Mouse (Mus musculus) kidney, postnatal 0 days (tissue): ENCODE measurements around the gene Edn2. TPM values are rescaled to one million over a fixed set of nuclear protein-coding genes. Genes with fewer than 3 reads are reported as not detected.

Experiments used
- ATAC-seq: fragments of 200-750 bp; cut with Nextera tagmentation; replicated peaks from 2 replicates; pipeline ENCODE4 v1.8.0; 2017; ENCODE audit warnings: low read depth, moderate number of reproducible peaks, moderate TSS enrichment, moderate library complexity; ENCODE audit not compliant: low FRiP score
- DNase-seq: peaks from one replicate; pipeline ENCODE4 v3.0.0-alpha.2; 2016; ENCODE audit warnings: low spot score
- H3K27ac ChIP-seq: fragments of 300-500 bp; sonication (generic); 2 replicates; pipeline ENCODE4 v1.5.1; 2014; ENCODE audit warnings: mild to moderate bottlenecking
- H3K27me3 ChIP-seq: fragments of 300-500 bp; sonication (generic); 2 replicates; pipeline ENCODE4 v1.6.1; 2014; ENCODE audit warnings: low read length, mixed read lengths; ENCODE audit not compliant: insufficient read depth
- H3K36me3 ChIP-seq: fragments of 300-500 bp; sonication (generic); 2 replicates; pipeline ENCODE4 v1.6.1; 2014; ENCODE audit warnings: low read length, mixed read lengths; ENCODE audit not compliant: insufficient read depth
- H3K4me1 ChIP-seq: fragments of 300-500 bp; sonication (generic); replicated peaks from 2 replicates; pipeline ENCODE4 v1.6.1; 2014; ENCODE audit warnings: antibody characterized with exemption, low read length, mixed read lengths; ENCODE audit not compliant: insufficient read depth
- H3K4me2 ChIP-seq: fragments of 300-500 bp; sonication (generic); 2 replicates; pipeline ENCODE4 v1.6.1; 2014; ENCODE audit warnings: mild to moderate bottlenecking, low read length, moderate library complexity, mixed read lengths
- H3K4me3 ChIP-seq: fragments of 300-500 bp; sonication (generic); replicated peaks from 2 replicates; pipeline ENCODE4 v1.5.1; 2014; ENCODE audit warnings: low read depth, low read length
- H3K9ac ChIP-seq: fragments of 300-500 bp; sonication (generic); 2 replicates; pipeline ENCODE4 v1.6.1; 2014; ENCODE audit warnings: low read depth, low read length
- H3K9me3 ChIP-seq: fragments of 300-500 bp; sonication (generic); replicated peaks from 2 replicates; pipeline ENCODE4 v1.6.1; 2016; ENCODE audit warnings: low read length, inconsistent platforms, mixed read lengths
- CTCF ChIP-seq: IDR thresholded peaks from 2 replicates; pipeline ENCODE4 v1.5.1; 2016; ENCODE audit warnings: antibody characterized with exemption, low read depth, mild to moderate bottlenecking, moderate library complexity
- WGBS: fragments of 180-500 bp; shearing (Covaris S2); extraction: QIAGEN DNeasy Blood & Tissue Kit; methylation state at CpG from one replicate; pipeline ENCODE4 v1.1.7; 2014; 5-methylcytosine and 5-hydroxymethylcytosine counted together
- polyA plus RNA-seq: library from polyadenylated mRNA; unstranded; fragments of >200 nt; fragmentation: Nextera tagmentation; extraction: Ambion mirVana; gene quantifications from 2 replicates; pipeline ENCODE4 v1.2.1, GENCODE M21; 2015

Gene Edn2
- polyA plus RNA-seq, 1 experiment from 2014 or later = not detected

DNA sequence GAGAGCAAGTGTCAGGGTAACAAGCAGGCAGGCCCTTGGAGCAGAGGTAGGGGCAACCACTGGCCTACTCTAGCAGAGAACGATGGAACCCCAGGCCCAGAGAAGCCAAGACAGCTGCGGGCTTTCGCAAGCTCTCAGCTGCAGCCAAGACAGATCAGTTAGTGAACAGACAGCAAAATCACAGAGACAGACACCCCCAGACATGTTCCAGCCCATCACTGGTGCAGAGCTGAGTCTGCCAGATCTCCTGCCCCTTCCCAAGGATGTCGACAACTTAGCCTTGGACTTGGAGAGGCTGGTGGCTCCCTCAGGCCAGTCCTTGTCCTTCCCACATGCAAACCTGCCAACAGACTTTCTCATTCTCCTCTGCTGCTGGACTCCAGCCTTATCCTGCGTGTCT, 33.0 kb downstream of the Edn2 start:
- Histone ChIP-seq H3K9ac (no peak overlapping the region), H3K4me1 (no peaks in the 10 kb centered on the region), H3K4me3 (no peak overlapping the region), H3K9me3 (no peaks in the 10 kb centered on the region), H3K36me3 (no peaks in the 10 kb centered on the region), H3K27me3 (no peaks in the 10 kb centered on the region), H3K4me2 (no peak overlapping the region), H3K27ac (no peak overlapping the region)
- 87% methylated on average over 5 of the region's 5 CpGs for WGBS
- DNase-seq (no peak), ATAC-seq (no peak)
- no peak for TF ChIP-seq CTCF

DNA sequence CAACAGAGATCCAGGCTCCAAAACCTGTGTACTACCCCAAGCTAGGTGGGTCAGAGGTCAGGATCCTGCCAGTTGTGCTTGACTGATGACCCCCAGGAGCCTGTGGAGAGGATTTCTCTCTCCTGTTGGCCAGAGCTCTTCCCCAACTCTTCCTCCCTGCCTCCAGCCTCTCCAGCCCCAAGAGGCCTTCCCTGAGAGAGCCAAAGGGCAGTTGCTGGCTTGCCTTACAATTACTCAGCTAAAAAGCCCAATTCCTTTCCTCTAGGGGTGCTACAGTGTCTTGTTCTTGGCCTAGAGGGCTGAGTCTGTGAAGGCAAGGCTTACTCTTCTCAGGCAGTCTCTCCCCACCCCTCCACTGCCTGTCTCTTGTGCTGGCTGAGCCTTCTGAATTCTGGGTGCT, 34.0 kb downstream of the Edn2 start:
- H3K27ac ChIP-seq = no peak overlapping the region
- H3K4me1 ChIP-seq = no peaks in the 10 kb centered on the region
- no peak overlapping the region for H3K4me2 ChIP-seq
- no peak overlapping the region for H3K4me3 ChIP-seq
- H3K27me3 ChIP-seq = no peaks in the 10 kb centered on the region
- no peak overlapping the region for H3K9ac ChIP-seq
- no peak for DNase-seq
- no peaks in the 10 kb centered on the region for H3K36me3 ChIP-seq
- ATAC-seq = no peak
- H3K9me3 ChIP-seq = no peaks in the 10 kb centered on the region
- TF ChIP-seq CTCF = no peak

DNA sequence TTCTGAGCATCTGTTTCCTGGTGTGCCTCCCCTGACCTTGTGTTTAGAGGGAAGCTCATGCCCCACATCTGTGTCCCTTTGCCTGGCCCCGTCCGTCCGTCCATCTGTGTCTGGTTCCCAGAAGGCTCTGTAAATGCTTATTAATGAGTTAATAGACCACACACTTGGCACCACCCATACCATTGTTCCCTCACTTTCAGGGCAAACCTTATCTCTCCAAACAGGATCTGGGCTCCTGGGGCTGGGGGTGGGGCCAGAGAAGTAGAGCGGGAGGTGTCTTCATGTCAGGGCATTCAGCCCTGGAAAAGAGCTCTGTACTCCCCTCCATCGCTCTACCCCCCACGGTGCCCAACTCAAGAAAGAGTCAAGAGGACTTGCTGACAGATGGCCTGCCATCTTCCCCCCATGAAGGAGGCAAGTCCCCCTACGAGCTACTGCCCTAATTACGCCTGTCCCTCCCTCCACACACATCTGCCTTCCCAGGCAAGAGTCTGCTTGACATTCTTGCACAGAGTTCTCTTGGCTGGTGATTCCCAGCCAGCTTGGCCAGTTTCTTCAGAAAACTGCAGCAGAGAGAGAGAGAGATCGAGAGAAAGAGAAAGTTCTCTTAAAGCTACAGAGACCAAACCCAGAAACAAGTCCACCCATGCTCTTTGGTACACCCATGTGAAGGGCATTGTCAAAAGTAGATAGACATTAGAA, 38.3 kb downstream of the Edn2 start:
- H3K36me3 ChIP-seq = no peaks in the 10 kb centered on the region
- 50% methylated on average over 9 of the region's 9 CpGs for WGBS
- no peak overlapping the region for H3K4me2 ChIP-seq
- no peaks in the 10 kb centered on the region for H3K27me3 ChIP-seq
- no peaks in the 10 kb centered on the region; the same call in 1 of the 2 replicates for H3K4me1 ChIP-seq
- no peak for TF ChIP-seq CTCF
- H3K9me3 ChIP-seq = no peaks in the 10 kb centered on the region
- no peak overlapping the region for H3K27ac ChIP-seq
- DNase-seq (no peak), ATAC-seq (no peak)
- no peak overlapping the region for H3K4me3 ChIP-seq
- no peak overlapping the region for H3K9ac ChIP-seq

DNA sequence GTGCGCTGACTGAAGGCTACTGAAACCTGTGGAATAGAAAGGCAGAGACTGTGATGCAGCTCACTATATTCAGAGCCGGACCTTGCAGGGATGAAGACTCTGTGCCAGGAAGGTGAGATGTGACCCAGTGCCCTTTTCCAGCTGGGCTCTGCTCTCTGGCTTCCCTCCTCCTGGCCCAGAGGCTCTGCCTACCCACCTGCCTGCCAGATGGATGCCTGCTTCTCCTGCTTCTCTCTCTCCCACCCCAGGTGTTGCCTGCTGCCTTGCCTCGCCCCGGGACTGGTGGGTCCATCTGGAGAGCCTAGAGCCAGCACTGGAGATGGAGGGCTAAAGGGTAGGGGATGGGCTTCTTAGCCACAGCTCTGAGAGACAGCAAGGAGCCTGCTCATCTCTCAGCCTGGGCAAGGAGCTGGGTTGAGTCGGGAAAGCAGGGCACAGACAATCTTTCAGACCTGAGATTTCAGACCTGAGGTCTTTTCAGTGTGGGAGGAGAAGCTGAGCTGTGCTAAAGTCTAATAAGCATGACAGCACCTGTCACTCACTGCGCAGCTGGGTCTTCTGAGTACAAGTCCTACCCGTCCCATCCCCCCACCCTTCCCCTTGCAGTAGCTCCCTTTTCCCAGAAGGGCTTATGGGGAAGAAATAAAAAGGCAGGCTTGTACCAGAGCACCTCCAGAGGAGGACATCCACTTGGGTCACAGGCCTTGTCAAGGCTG, 39.7 kb downstream of the Edn2 start:
- no peak overlapping the region for H3K9ac ChIP-seq
- H3K4me3 ChIP-seq = no peak overlapping the region
- ATAC-seq (no peak), DNase-seq (no peak)
- no peaks in the 10 kb centered on the region for H3K9me3 ChIP-seq
- no peaks in the 10 kb centered on the region for H3K27me3 ChIP-seq
- no peaks in the 10 kb centered on the region for H3K36me3 ChIP-seq
- H3K4me2 ChIP-seq = no peak overlapping the region
- no peaks in the 10 kb centered on the region; the same call in 1 of the 2 replicates for H3K4me1 ChIP-seq
- WGBS = 81% methylated on average over 7 of the region's 7 CpGs
- no peak overlapping the region for H3K27ac ChIP-seq
- TF ChIP-seq CTCF = no peak

DNA sequence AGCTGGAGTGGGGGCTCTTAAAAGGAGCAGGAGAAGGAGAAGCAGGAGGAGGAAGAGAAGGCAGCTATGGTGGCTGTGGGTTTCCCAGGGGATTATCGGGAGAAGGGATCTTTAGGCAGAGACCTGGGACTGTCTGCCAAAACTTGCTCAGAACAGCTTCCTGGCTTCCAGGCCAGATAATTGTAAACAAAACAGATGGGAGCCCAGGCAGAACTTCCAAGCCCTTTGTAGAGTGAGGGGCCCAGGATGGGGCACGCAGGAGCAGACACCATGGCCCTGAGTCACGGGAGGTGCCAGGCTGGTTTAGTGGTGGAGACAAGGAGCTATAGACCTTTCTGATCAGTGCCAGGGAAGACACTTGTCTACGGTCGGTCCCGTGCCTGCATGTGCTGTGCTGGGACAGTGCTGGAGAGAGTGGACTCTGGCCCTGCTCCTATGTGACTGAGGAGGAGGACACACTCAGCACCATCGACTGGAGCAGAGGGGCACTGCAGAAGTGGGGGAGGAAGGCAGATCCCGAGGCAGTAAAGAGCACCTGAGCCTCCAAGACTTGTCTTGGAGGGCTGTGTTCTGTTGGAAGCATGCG, 43.4 kb downstream of the Edn2 start:
- WGBS = 32% methylated on average over 9 of the region's 9 CpGs
- Histone ChIP-seq H3K9me3 (no peaks in the 10 kb centered on the region), H3K36me3 (no peaks in the 10 kb centered on the region), H3K4me1 (no peaks in the 10 kb centered on the region; the same call in 1 of the 2 replicates), H3K27ac (no peak overlapping the region), H3K4me3 (no peak overlapping the region), H3K27me3 (no peaks in the 10 kb centered on the region), H3K4me2 (no peak overlapping the region), H3K9ac (no peak overlapping the region)
- no peak for TF ChIP-seq CTCF
- ATAC-seq (no peak), DNase-seq (no peak)

DNA sequence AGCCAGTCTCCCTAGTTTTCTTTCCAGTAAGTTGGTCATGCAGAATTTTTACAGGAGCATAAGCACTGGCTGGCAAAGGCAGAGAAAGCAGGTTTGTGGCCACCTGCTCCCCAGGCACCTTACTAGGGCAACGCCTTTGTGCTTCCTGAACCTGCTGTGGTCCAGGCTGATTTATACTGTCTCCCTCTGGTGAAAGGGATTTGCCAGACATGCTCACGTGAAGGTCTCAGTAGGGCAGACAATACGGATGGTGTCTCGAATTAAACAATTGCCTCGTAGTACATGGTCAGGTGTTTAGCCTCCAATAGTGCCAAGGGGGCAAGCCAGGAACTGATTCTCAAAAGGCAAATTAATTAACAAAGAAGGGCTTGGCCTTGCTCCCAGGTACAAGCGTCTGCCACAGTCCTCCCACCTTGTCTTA, 45.5 kb downstream of the Edn2 start:
- H3K4me3 ChIP-seq = no peak overlapping the region
- H3K27me3 ChIP-seq = no peaks in the 10 kb centered on the region
- no peaks in the 10 kb centered on the region; the same call in 1 of the 2 replicates for H3K4me1 ChIP-seq
- WGBS = 71% methylated on average over 6 of the region's 6 CpGs
- H3K27ac ChIP-seq = no peak overlapping the region
- H3K9ac ChIP-seq = no peak overlapping the region
- no peak for DNase-seq
- no peak for ATAC-seq
- no peak overlapping the region for H3K4me2 ChIP-seq
- no peaks in the 10 kb centered on the region for H3K9me3 ChIP-seq
- TF ChIP-seq CTCF = no peak
- no peaks in the 10 kb centered on the region for H3K36me3 ChIP-seq
